8 mouse cellular contexts compared by ENCODE assay signal in genomic region chr2:126874809-126875515, GRCm38 (mm10). TPM values are rescaled to one million over a fixed set of nuclear protein-coding genes. Genes with fewer than 3 reads are reported as not detected.
DNase-seq lines count a peak whose midpoint lies in the region; ATAC-seq and TF ChIP-seq lines count a peak whose summit lies in the region.

No protein-coding gene starts in this region.

- peak overlapping the region; percentile 97 for H3K27ac ChIP-seq in MEL (ENCODE audit: control insufficient read depth, low read depth, low read length)
- H3K27ac ChIP-seq in embryonic facial prominence, embryonic 11.5 days (replicated peaks; ENCODE audit: low read depth, low read length): peak overlapping the region; percentile 94; the same call in 1 of the 2 replicates
- H3K27ac ChIP-seq in hindbrain, embryonic 16.5 days (ENCODE audit: low read depth, low read length): peak overlapping the region; percentile 98
- H3K27ac ChIP-seq in liver, embryonic 13.5 days: peak overlapping the region; percentile 98

- peak overlapping the region; percentile 80 to 92 for H3K4me3 ChIP-seq in MEL (ENCODE audit: control insufficient read depth in 1 of 2, insufficient read depth in 1 of 2, low read depth in 2 of 2, low read length in 2 of 2)
- H3K4me3 ChIP-seq in embryonic facial prominence, embryonic 11.5 days (ENCODE audit: low read depth, low read length): peak overlapping the region; percentile 83
- H3K4me3 ChIP-seq in hindbrain, embryonic 16.5 days (ENCODE audit: low read length): peak overlapping the region; percentile 89
- peak overlapping the region; percentile 81 for H3K4me3 ChIP-seq in liver, embryonic 13.5 days (replicated peaks)

- TF ChIP-seq POLR2A in MEL (IDR thresholded peaks at IDR 0.05; ENCODE audit: control insufficient read depth in 1 of 2, insufficient read depth in 1 of 2, low read depth in 1 of 2, low read length in 2 of 2, poor library complexity in 1 of 2): no peak

- TF ChIP-seq RAD21 in MEL (IDR thresholded peaks at IDR 0.05; ENCODE audit: low read depth, low read length): no peak

- H3K4me1 ChIP-seq in MEL (ENCODE audit: control insufficient read depth in 1 of 2, insufficient read depth in 2 of 2, low read length in 2 of 2): peaks cover 0 to 2% of the 10 kb centered on the region in 2 experiments; a peak in 1 of 4 replicates
- H3K4me1 ChIP-seq in embryonic facial prominence, embryonic 11.5 days (ENCODE audit: control insufficient read depth, insufficient read depth, low read length): no peaks in the 10 kb centered on the region
- peaks cover 12% of the 10 kb centered on the region for H3K4me1 ChIP-seq in hindbrain, embryonic 16.5 days (ENCODE audit: control insufficient read depth, insufficient read depth, low read depth, low read length)
- H3K4me1 ChIP-seq in liver, embryonic 13.5 days (replicated peaks): peaks cover 41% of the 10 kb centered on the region

- DNase-seq in adrenal gland, postnatal 10 days: peak; percentile 25
- no peak for DNase-seq in adrenal gland, adult 8-10 months
- peak; percentile 67 for DNase-seq in MEL (ENCODE audit: low read depth, low spot score)
- no peak for DNase-seq in embryonic facial prominence, embryonic 11.5 days (ENCODE audit: low spot score)
- peak; percentile 18 for DNase-seq in liver, embryonic 13.5 days
- DNase-seq in spleen, adult 12 weeks (ENCODE audit: low spot score): peak; percentile 8
- no peak for DNase-seq in yolk sac, embryonic 10.5 days (ENCODE audit: low spot score)

- no peaks in the 10 kb centered on the region for H3K9me3 ChIP-seq in MEL (replicated peaks; ENCODE audit: insufficient read depth, low read length)
- no peaks in the 10 kb centered on the region for H3K9me3 ChIP-seq in embryonic facial prominence, embryonic 11.5 days (replicated peaks; ENCODE audit: control insufficient read depth, low read length)
- H3K9me3 ChIP-seq in hindbrain, embryonic 16.5 days (ENCODE audit: control insufficient read depth, low read length): no peaks in the 10 kb centered on the region
- H3K9me3 ChIP-seq in liver, embryonic 13.5 days (replicated peaks): no peaks in the 10 kb centered on the region

- peak in 1 of 3 experiments; percentile 19; a peak in 1 of 6 replicates for TF ChIP-seq CTCF in MEL (IDR thresholded peaks at IDR 0.05 in 2 of 3, conservative IDR thresholded peaks at IDR 0.05 in 1 of 3; ENCODE audit: control insufficient read depth in 1 of 3, insufficient read depth in 1 of 3, low read depth in 2 of 3, low read length in 3 of 3, poor library complexity in 1 of 3, severe bottlenecking in 1 of 3)

- TF ChIP-seq EP300 in MEL (IDR thresholded peaks at IDR 0.05; ENCODE audit: low read depth in 1 of 2, low read length in 2 of 2): no peak

- H3K27me3 ChIP-seq in MEL (ENCODE audit: control insufficient read depth in 1 of 2, insufficient read depth in 2 of 2, low read length in 2 of 2): no peaks in the 10 kb centered on the region
- H3K27me3 ChIP-seq in embryonic facial prominence, embryonic 11.5 days (ENCODE audit: control insufficient read depth, insufficient read depth, low read length): no peaks in the 10 kb centered on the region
- H3K27me3 ChIP-seq in hindbrain, embryonic 16.5 days (replicated peaks; ENCODE audit: control insufficient read depth, insufficient read depth, low read length): no peaks in the 10 kb centered on the region
- no peaks in the 10 kb centered on the region for H3K27me3 ChIP-seq in liver, embryonic 13.5 days

- ATAC-seq in embryonic facial prominence, embryonic 11.5 days (replicated peaks; ENCODE audit: insufficient number of reproducible peaks, low FRiP score, low TSS enrichment, low read depth): no peak
- no peak for ATAC-seq in hindbrain, embryonic 16.5 days
- no peak for ATAC-seq in liver, embryonic 13.5 days (ENCODE audit: low read depth)

- H3K4me2 ChIP-seq in embryonic facial prominence, embryonic 11.5 days (ENCODE audit: low read depth, low read length): peak overlapping the region; percentile 69
- H3K4me2 ChIP-seq in hindbrain, embryonic 16.5 days (ENCODE audit: low read length): peak overlapping the region; percentile 90
- H3K4me2 ChIP-seq in liver, embryonic 13.5 days: peak overlapping the region; percentile 80

- H3K9ac ChIP-seq in MEL (ENCODE audit: control insufficient read depth, low read depth, low read length, poor library complexity, severe bottlenecking): peak overlapping the region; percentile 95
- H3K9ac ChIP-seq in embryonic facial prominence, embryonic 11.5 days (replicated peaks; ENCODE audit: low read length): peak overlapping the region; percentile 89
- H3K9ac ChIP-seq in hindbrain, embryonic 16.5 days (ENCODE audit: low read depth, low read length): peak overlapping the region; percentile 90
- H3K9ac ChIP-seq in liver, embryonic 13.5 days: peak overlapping the region; percentile 86

- H3K36me3 ChIP-seq in MEL (ENCODE audit: control insufficient read depth in 1 of 2, insufficient read depth in 2 of 2, low read length in 2 of 2): peaks cover 0 to 14% of the 10 kb centered on the region in 2 experiments; a peak in 2 of 4 replicates
- H3K36me3 ChIP-seq in embryonic facial prominence, embryonic 11.5 days (replicated peaks; ENCODE audit: control insufficient read depth, insufficient read depth, low read depth, low read length): no peaks in the 10 kb centered on the region
- no peaks in the 10 kb centered on the region for H3K36me3 ChIP-seq in hindbrain, embryonic 16.5 days (ENCODE audit: control insufficient read depth, insufficient read depth, low read length)
- H3K36me3 ChIP-seq in liver, embryonic 13.5 days: no peaks in the 10 kb centered on the region

- WGBS in embryonic facial prominence, embryonic 11.5 days: 28% methylated on average over 13 of the region's 13 CpGs
- WGBS in hindbrain, embryonic 16.5 days: 33% methylated on average over 13 of the region's 13 CpGs
- 14% methylated on average over 13 of the region's 13 CpGs for WGBS in liver, embryonic 13.5 days (ENCODE audit: insufficient replicate concordance)

- peaks cover 38% of the 10 kb centered on the region for H3K79me2 ChIP-seq in MEL (ENCODE audit: control insufficient read depth, insufficient read depth, low read length, poor library complexity)

TF ChIP-seq in MEL, 35 proteins besides CTCF, POLR2A, EP300 and RAD21:
- TF ChIP-seq MEF2A (IDR thresholded peaks at IDR 0.05; ENCODE audit: extremely low read depth, insufficient replicate concordance, low read depth, low read length, poor library complexity, severe bottlenecking) (no peak), USF2 (IDR thresholded peaks at IDR 0.05; ENCODE audit: borderline replicate concordance in 1 of 2, insufficient read depth in 1 of 2, low read depth in 1 of 2, low read length in 2 of 2) (no peak), SIN3A (IDR thresholded peaks at IDR 0.05; ENCODE audit: low read length) (no peak; the same call in none of the 2 replicates), NRF1 (IDR thresholded peaks at IDR 0.05; ENCODE audit: insufficient read depth, low read depth, low read length, poor library complexity, severe bottlenecking) (no peak), USF1 (IDR thresholded peaks at IDR 0.05; ENCODE audit: low read depth, low read length) (no peak), POLR2AphosphoS2 (IDR thresholded peaks at IDR 0.05; ENCODE audit: low read length) (no peak), ELF1 (IDR thresholded peaks at IDR 0.05; ENCODE audit: low read depth, low read length) (no peak), TCF12 (IDR thresholded peaks at IDR 0.05; ENCODE audit: low read depth, low read length) (no peak), MXI1 (IDR thresholded peaks at IDR 0.05; ENCODE audit: low read depth, low read length) (peak; percentile 20; the same call in 1 of the 2 replicates), POLR2AphosphoS5 (IDR thresholded peaks at IDR 0.05; ENCODE audit: borderline replicate concordance, low read depth, low read length) (no peak), CHD2 (IDR thresholded peaks at IDR 0.05; ENCODE audit: low read length) (no peak), MYC (IDR thresholded peaks at IDR 0.05; ENCODE audit: low read depth, low read length) (peak; percentile 64; the same call in 1 of the 2 replicates), BHLHE40 (IDR thresholded peaks at IDR 0.05; ENCODE audit: borderline replicate concordance, low read depth, low read length) (no peak), TBP (IDR thresholded peaks at IDR 0.05; ENCODE audit: low read depth, low read length) (peak; percentile 91), ZNF384 (IDR thresholded peaks at IDR 0.05; ENCODE audit: low read depth, low read length) (no peak), MYB (IDR thresholded peaks at IDR 0.05; ENCODE audit: low read depth, low read length) (no peak), MAX (IDR thresholded peaks at IDR 0.05; ENCODE audit: low read length) (0 out of 2 replicates have a peak, but pooled peaks have one; percentile 17), E2F4 (IDR thresholded peaks at IDR 0.05; ENCODE audit: borderline replicate concordance, low read depth, low read length) (no peak)

RNA-seq across cellular contexts. Expression of gene Trpm7, which starts 1.1 kb away (rescaled TPM):
- total RNA-seq in adrenal gland, postnatal 10 days (2021): 10 to 100 TPM; 42.2 to 56.3 TPM
- 10 to 100 TPM; 37.0 to 59.1 (median 50.0) TPM for total RNA-seq in adrenal gland, adult 8-10 months (2022)
- 22.3 and 27.4 TPM in 2 replicates for total RNA-seq in MEL (2012; rRNA removed)
- 10 to 100 TPM in 1 of 2 experiments, not detected in 1; 23.1 TPM for polyA plus RNA-seq in MEL (2012; ENCODE audit: insufficient read depth in 1 of 2, insufficient read length in 2 of 2, low read depth in 1 of 2, low replicate concordance in 2 of 2, missing spikeins in 1 of 2)
- polyA plus RNA-seq in embryonic facial prominence, embryonic 11.5 days (2014; fragmentation: Nextera tagmentation; extraction: Ambion mirVana): 41.1 and 42.9 TPM in 2 replicates
- polyA plus RNA-seq in hindbrain, embryonic 16.5 days (2015; fragmentation: Nextera tagmentation; extraction: Ambion mirVana): 28.6 and 28.8 TPM in 2 replicates
- 20.8 and 22.0 TPM in 2 replicates for polyA plus RNA-seq in liver, embryonic 13.5 days (2015; fragmentation: Nextera tagmentation; extraction: Ambion mirVana)

RNA-seq across cellular contexts. Expression of gene Sppl2a, which starts 58.1 kb away (rescaled TPM):
- 10 to 100 TPM; 60.4 to 67.2 TPM for total RNA-seq in adrenal gland, postnatal 10 days (2021)
- 10 to 100 TPM; 83.8 to 96.5 (median 89.4) TPM for total RNA-seq in adrenal gland, adult 8-10 months (2022)
- total RNA-seq in MEL (2012; rRNA removed): 16.6 and 17.5 TPM in 2 replicates
- 10 to 100 TPM in 1 of 2 experiments, not detected in 1; 12.1 TPM for polyA plus RNA-seq in MEL (2012; ENCODE audit: insufficient read depth in 1 of 2, insufficient read length in 2 of 2, low read depth in 1 of 2, low replicate concordance in 2 of 2, missing spikeins in 1 of 2)
- polyA plus RNA-seq in embryonic facial prominence, embryonic 11.5 days (2014; fragmentation: Nextera tagmentation; extraction: Ambion mirVana): 32.0 and 36.0 TPM in 2 replicates
- polyA plus RNA-seq in hindbrain, embryonic 16.5 days (2015; fragmentation: Nextera tagmentation; extraction: Ambion mirVana): 33.8 and 37.4 TPM in 2 replicates
- 24.0 and 28.2 TPM in 2 replicates for polyA plus RNA-seq in liver, embryonic 13.5 days (2015; fragmentation: Nextera tagmentation; extraction: Ambion mirVana)

Comparison
In these comparisons a context has a peak if more than half of its experiments do, and no peak if none do; other contexts are left out.
1. DNase-seq: peak in adrenal gland, postnatal 10 days (single experiment), MEL (single experiment), liver, embryonic 13.5 days (single experiment) and spleen, adult 12 weeks (single experiment); none in adrenal gland, adult 8-10 months (single experiment), embryonic facial prominence, embryonic 11.5 days (single experiment) and yolk sac, embryonic 10.5 days (single experiment).
2. Peak in every context shown above with its lines, with median percentiles within 50 percentile points of each other: H3K27ac ChIP-seq, H3K4me3 ChIP-seq, H3K9ac ChIP-seq and H3K4me2 ChIP-seq.